Mouse (Mus musculus) small intestine, adult 2 months (tissue): Measurements from ENCODE around the gene Pwwp2b. TPM values are rescaled to one million over a fixed set of nuclear protein-coding genes. Genes with fewer than 3 reads are reported as not detected.

Experiments
- H3K27ac ChIP-seq: fragments of 200-500 bp; 2 replicates; pipeline ENCODE4 v1.5.1; 2012; ENCODE audit warnings: low read depth, low read length, control low read depth, inconsistent platforms; ENCODE audit not compliant: insufficient read depth
- H3K27me3 ChIP-seq: fragments of 200-500 bp; 2 replicates; pipeline ENCODE4 v1.6.1; 2012; ENCODE audit warnings: mild to moderate bottlenecking, moderate library complexity, low read length, inconsistent platforms; ENCODE audit not compliant: control insufficient read depth, insufficient read depth
- H3K36me3 ChIP-seq: fragments of 200-500 bp; 2 replicates; pipeline ENCODE4 v1.6.1; 2012; ENCODE audit warnings: mild to moderate bottlenecking, low read length, control low read depth, inconsistent platforms; ENCODE audit not compliant: control insufficient read depth, insufficient read depth
- H3K4me1 ChIP-seq: fragments of 200-500 bp; 2 replicates; pipeline ENCODE4 v1.6.1; 2012; ENCODE audit warnings: low read length, inconsistent platforms, mixed read lengths; ENCODE audit not compliant: control insufficient read depth, insufficient read depth, insufficient read length
- H3K4me3 ChIP-seq: fragments of 200-500 bp; 2 replicates; pipeline ENCODE4 v1.5.1; 2012; ENCODE audit warnings: low read depth, mild to moderate bottlenecking, control low read depth, inconsistent platforms, low read length, moderate library complexity
- CTCF ChIP-seq: fragments of 200-500 bp; IDR thresholded peaks from 2 replicates; pipeline ENCODE4 v1.5.1; 2012; ENCODE audit warnings: low read depth, mild to moderate bottlenecking, control low read depth, inconsistent platforms, low read length, moderate library complexity, mixed read lengths; ENCODE audit not compliant: insufficient replicate concordance, insufficient read length; ENCODE audit errors: extremely low read depth
- POLR2A ChIP-seq: fragments of 200-500 bp; IDR thresholded peaks from 2 replicates; pipeline ENCODE4 v1.6.1; 2012; ENCODE audit warnings: low read depth, mild to moderate bottlenecking, control low read depth, inconsistent platforms, low read length, moderate library complexity
- WGBS: fragments of 180-500 bp; shearing (Covaris S2); methylation state at CpG from one replicate; pipeline ENCODE4 v1.1.7; 2018; 5-methylcytosine and 5-hydroxymethylcytosine counted together
- polyA plus RNA-seq: library from polyadenylated mRNA; depleted of rRNA; stranded (reverse); fragments of >200 nt; gene quantifications from 2 replicates; pipeline ENCODE4 v1.2.3, GENCODE M21; 2012

Gene Pwwp2b
- polyA plus RNA-seq, 1 experiment: 19.4 TPM

DNA sequence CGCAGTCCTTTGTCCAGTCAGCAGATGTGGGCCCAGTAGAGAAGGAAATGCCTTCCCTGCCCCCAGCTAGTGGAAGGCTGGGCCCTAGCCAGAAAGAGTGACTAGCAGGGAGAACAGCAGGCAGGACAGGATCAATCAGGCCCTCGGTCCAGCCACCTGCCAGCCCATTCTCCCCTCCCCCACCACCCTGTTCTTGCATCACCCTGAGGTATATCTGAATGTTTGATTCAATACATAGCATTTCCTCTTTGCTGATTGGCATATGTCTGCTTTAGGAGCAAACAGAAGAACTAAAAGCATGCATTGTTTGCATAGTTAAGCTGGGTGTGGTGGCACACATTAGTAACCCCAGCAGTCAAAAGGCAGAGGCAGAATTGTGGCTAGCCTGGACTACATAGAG is 32.9 kb downstream of the Pwwp2b start:
- no peak for TF ChIP-seq CTCF
- TF ChIP-seq POLR2A: no peak
- Histone ChIP-seq H3K27ac (no peak overlapping the region), H3K4me3 (no peak overlapping the region), H3K27me3 (no peaks in the 10 kb centered on the region), H3K4me1 (peaks cover 8% of the 10 kb centered on the region), H3K36me3 (no peaks in the 10 kb centered on the region)
- 8% methylated on average over 2 of the region's 2 CpGs for WGBS

DNA sequence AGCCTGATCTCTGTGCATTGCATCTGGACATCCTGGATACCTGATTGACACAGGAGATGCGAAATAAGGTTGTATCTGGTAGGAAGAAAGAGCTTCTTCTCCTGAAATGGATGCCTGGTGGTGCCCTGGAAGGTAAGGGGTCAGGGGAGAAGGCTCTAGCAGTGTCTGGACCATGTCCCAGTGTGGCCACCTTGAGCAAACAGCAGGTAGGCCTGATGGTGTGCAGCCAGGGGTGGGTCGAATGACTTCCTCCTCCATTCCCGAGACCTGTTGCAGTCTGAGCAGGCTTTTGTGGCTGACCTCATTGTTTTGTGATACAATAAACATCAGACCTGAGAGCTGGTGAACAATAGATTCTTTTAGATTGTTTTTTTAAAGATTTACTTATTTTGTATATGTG is 33.8 kb downstream of the Pwwp2b start:
- Histone ChIP-seq H3K27ac (peak overlapping the region; percentile 36; the same call in 1 of the 2 replicates), H3K36me3 (no peaks in the 10 kb centered on the region), H3K27me3 (no peaks in the 10 kb centered on the region), H3K4me3 (no peak overlapping the region), H3K4me1 (peaks cover 8% of the 10 kb centered on the region)
- WGBS: 50% methylated on average over 3 of the region's 3 CpGs
- TF ChIP-seq POLR2A: no peak
- no peak for TF ChIP-seq CTCF

DNA sequence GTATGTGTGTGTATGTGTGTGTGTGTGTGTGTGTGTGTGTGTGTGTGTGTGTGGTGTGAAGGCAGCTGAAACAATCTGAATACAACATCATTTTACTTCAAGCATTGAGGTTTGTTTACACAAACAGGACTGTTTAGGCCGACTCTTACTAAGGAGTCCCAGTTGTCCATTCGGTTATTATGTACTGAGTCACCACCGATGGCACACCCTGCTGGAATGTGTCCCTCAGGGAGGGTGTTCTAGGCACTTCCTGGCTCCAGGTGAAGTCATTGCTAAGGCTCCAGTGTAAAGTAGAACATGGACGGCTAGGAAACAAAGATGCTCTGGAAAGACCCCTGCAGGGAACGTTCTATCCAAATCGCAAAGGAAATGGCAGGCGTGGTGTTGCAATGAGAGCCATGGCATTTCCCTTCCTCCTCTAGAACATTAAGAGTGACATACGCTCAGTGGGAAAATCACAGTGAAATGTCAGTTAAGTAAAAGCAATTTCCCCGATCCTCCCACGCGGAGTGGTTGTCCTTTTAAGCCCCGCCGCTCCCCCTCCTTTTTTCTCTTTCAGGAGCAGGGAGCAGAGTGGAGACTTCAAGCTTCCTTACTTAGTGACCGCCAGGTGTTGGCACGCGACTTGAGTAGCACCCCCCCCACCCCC is 37.1 kb downstream of the Pwwp2b start:
- H3K4me3 ChIP-seq: no peak overlapping the region
- WGBS: 73% methylated on average over 16 of the region's 16 CpGs
- H3K36me3 ChIP-seq: no peaks in the 10 kb centered on the region
- H3K27me3 ChIP-seq: no peaks in the 10 kb centered on the region
- TF ChIP-seq POLR2A (no peak), CTCF (no peak)
- H3K27ac ChIP-seq: no peak overlapping the region
- H3K4me1 ChIP-seq: peaks cover 8% of the 10 kb centered on the region

DNA sequence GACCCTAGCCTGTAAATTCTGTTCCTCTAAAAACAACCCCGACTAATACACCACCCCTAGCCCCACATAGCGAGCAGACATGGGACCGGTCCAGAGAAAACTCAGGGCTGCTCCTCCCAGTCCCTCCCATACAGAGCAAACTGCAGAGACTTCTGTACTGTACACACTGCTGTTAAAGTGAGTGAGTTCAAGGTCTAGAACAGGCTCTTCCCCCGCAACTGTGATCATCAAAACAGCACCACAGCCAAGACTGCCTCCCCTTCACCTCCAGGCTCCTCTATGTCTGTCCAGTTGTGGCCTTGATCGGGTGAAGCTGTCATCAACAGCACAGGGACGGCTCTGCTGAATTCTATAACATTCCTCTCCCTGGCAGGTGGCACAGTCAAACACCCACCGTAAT is 40.3 kb downstream of the Pwwp2b start:
- Histone ChIP-seq H3K4me3 (no peak overlapping the region), H3K4me1 (no peaks in the 10 kb centered on the region), H3K27me3 (no peaks in the 10 kb centered on the region), H3K36me3 (no peaks in the 10 kb centered on the region), H3K27ac (no peak overlapping the region)
- 83% methylated on average over 7 of the region's 7 CpGs for whole genome bisulfite sequencing
- no peak for TF ChIP-seq POLR2A
- no peak for TF ChIP-seq CTCF

DNA sequence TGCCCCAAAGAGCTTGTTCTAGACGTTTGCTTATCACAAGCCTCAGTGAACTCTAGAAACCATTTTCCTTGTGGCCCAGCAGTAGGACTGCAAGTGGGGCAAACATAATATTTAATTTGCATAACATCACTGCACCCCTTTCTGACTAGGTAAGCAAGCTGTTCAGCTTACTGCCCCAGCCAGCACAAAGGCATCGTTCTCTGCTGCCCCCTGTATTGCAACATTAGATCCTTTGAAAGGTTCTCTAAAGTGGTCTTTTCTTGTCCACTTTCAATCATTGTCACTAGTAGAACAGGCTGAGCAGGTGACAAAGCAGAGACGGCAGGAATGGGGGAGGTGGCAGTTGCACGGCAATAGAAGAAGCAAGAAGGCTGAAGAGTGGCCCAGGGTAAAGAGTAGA is 45.1 kb downstream of the Pwwp2b start:
- WGBS: 67% methylated on average over 4 of the region's 4 CpGs
- Histone ChIP-seq H3K27me3 (no peaks in the 10 kb centered on the region), H3K27ac (no peak overlapping the region), H3K36me3 (no peaks in the 10 kb centered on the region), H3K4me1 (peaks cover 2% of the 10 kb centered on the region; the same call in 1 of the 2 replicates), H3K4me3 (no peak overlapping the region)
- TF ChIP-seq CTCF (no peak), POLR2A (no peak)

DNA sequence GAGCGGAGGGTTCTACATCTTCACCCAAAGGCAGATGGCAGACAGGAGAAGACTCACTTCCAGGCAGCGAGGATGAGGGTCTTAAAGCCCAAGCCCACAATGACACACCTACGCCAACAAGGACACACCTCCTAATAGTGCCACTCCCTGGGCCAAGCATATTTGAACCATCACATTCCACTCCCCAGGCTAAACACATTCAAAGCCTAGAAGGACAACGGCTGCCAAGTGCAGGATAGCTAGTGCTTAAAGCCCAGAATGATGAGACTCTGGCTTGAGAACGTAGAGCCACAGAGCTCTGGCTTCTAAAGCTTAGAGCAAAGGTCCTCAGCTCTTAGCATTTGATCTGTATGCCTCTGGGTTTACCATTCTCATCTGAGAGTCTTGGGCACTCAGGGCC is 45.8 kb downstream of the Pwwp2b start:
- Histone ChIP-seq H3K36me3 (no peaks in the 10 kb centered on the region), H3K27me3 (no peaks in the 10 kb centered on the region), H3K4me1 (peaks cover 2% of the 10 kb centered on the region; the same call in 1 of the 2 replicates), H3K4me3 (no peak overlapping the region), H3K27ac (no peak overlapping the region)
- no peak for TF ChIP-seq POLR2A
- no peak for TF ChIP-seq CTCF
- WGBS: 77% methylated on average over 5 of the region's 5 CpGs

DNA sequence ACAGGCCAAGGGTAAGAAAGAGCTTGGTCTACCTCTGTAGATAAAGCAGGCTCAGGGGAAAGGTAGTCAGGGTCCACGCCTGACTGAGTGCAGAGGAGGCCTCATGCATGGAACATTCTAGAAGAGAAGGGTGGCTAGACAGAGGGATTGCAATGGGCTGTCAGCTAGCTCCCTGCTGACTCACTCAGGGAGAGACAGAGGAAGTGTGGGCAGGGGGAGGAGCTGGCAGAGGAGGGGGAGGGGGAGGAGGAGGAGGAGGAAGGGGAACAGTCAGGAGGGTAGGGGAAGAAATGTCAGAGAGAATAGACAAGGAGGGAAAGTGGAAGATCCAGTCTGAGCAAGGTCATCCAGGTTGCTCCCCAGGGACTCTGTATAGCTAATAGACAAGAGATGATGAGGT is 47.4 kb downstream of the Pwwp2b start:
- Histone ChIP-seq H3K27ac (no peak overlapping the region), H3K4me1 (peaks cover 9% of the 10 kb centered on the region; the same call in 1 of the 2 replicates), H3K27me3 (no peaks in the 10 kb centered on the region), H3K36me3 (no peaks in the 10 kb centered on the region), H3K4me3 (no peak overlapping the region)
- no peak for TF ChIP-seq POLR2A
- TF ChIP-seq CTCF: no peak
- 93% methylated on average over 1 of the region's 1 CpGs for WGBS
